Mouse (Mus musculus): ENCODE measurements around the gene Rnf215. TPM values are rescaled to one million over a fixed set of nuclear protein-coding genes. Genes with fewer than 3 reads are reported as not detected.
"Not testable (repeated sequence)": the region's sequence is repeated elsewhere in the genome, so short reads cannot be mapped to it uniquely, and the experiment has no call there.

The Rnf215 gene
- total RNA-seq, 1 experiment = 19.5 TPM

DNA sequence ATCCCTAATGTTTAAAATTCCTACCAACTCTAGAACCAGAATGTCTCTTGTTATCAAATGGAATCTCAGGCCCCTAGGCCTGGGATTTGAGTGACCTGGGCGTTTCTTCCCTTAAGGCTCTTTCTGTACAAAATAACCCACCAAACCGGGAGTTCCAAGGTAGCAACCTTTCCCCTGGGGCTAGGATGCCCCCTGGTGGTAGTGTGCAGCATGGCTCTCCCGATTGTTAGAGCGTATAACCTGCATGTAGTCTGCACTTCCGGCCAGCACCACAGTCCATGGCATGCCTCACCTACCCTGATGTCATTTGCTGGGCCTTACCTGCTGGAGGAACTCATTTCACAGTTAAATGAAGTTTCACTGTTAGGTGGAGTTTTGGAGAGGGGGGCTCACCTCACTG is 11.1 kb upstream of the Rnf215 start:
- no peaks in the 10 kb centered on the region for H3K36me3 ChIP-seq (ENCODE audit: control insufficient read depth, insufficient read depth, low read length, poor library complexity, severe bottlenecking)
- H3K27ac ChIP-seq (ENCODE audit: insufficient read depth, low read depth, low read length, poor library complexity, severe bottlenecking) = no peak overlapping the region
- peak; percentile 69 for DNase-seq (ENCODE audit: low read depth, low spot score)
- H3K9ac ChIP-seq (ENCODE audit: insufficient read depth, low read depth, low read length, poor library complexity, severe bottlenecking) = no peak overlapping the region
- in situ Hi-C loops (cut with MboI; ENCODE audit: low sequenced_read_pairs in 2 of 2, unreplicated experiment in 2 of 2) = no loop called here
- H3K4me1 ChIP-seq (ENCODE audit: control insufficient read depth in 2 of 2, insufficient read depth in 2 of 2, low read length in 2 of 2, poor library complexity in 1 of 2) = peaks cover 2 to 11% of the 10 kb centered on the region in 2 experiments; a peak in 2 of 4 replicates
- TF ChIP-seq CHD2 (IDR thresholded peaks at IDR 0.05; ENCODE audit: low read depth, low read length) (no peak), ZC3H11A (IDR thresholded peaks at IDR 0.05; ENCODE audit: borderline replicate concordance, low read depth, low read length) (peak; percentile 55; the same call in 1 of the 2 replicates), ZNF384 (IDR thresholded peaks at IDR 0.05; ENCODE audit: low read depth, low read length) (no peak)
- no peaks in the 10 kb centered on the region for H3K9me3 ChIP-seq (ENCODE audit: control insufficient read depth, insufficient read depth, low read depth, low read length)
- H3K4me3 ChIP-seq (ENCODE audit: insufficient read depth in 1 of 2, low read depth in 1 of 2, low read length in 2 of 2, poor library complexity in 1 of 2, severe bottlenecking in 1 of 2) = peak overlapping the region; percentile 3 to 86; a peak in 1 of 4 replicates

DNA sequence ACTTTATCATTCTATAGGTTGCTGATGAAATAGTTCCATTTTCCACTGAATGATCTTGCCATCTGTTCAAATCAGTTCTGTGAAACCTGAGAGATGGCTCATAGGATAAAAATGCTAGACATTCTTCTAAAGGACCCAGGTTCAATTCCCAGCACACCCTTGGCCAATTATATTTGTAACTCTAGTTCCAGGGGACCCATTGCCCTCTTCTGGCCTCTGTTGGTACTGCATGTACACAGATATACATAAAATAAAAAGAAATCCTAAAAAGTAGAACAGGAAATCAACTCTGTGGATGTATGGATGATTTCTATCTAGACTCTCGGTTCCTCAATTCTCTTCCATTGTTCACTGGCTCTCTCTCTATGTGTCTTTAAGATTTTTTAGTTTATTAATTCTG is 7.9 kb upstream of the Rnf215 start:
- Histone ChIP-seq H3K4me3 (ENCODE audit: insufficient read depth in 1 of 2, low read depth in 1 of 2, low read length in 2 of 2, poor library complexity in 1 of 2, severe bottlenecking in 1 of 2) (no peak overlapping the region), H3K36me3 (ENCODE audit: control insufficient read depth, insufficient read depth, low read length, poor library complexity, severe bottlenecking) (no peaks in the 10 kb centered on the region), H3K27ac (ENCODE audit: insufficient read depth, low read depth, low read length, poor library complexity, severe bottlenecking) (no peak overlapping the region), H3K9ac (ENCODE audit: insufficient read depth, low read depth, low read length, poor library complexity, severe bottlenecking) (no peak overlapping the region), H3K9me3 (ENCODE audit: control insufficient read depth, insufficient read depth, low read depth, low read length) (no peaks in the 10 kb centered on the region), H3K4me1 (ENCODE audit: control insufficient read depth in 2 of 2, insufficient read depth in 2 of 2, low read length in 2 of 2, poor library complexity in 1 of 2) (peaks cover 2 to 8% of the 10 kb centered on the region in 2 experiments; a peak in 2 of 4 replicates)
- no peak for DNase-seq (ENCODE audit: low read depth, low spot score)
- TF ChIP-seq CHD2 (IDR thresholded peaks at IDR 0.05; ENCODE audit: low read depth, low read length) (no peak), ZC3H11A (IDR thresholded peaks at IDR 0.05; ENCODE audit: borderline replicate concordance, low read depth, low read length) (no peak), ZNF384 (IDR thresholded peaks at IDR 0.05; ENCODE audit: low read depth, low read length) (no peak), MAFK (IDR thresholded peaks at IDR 0.05; ENCODE audit: insufficient read depth, low read depth, low read length) (no peak), HCFC1 (IDR thresholded peaks at IDR 0.05; ENCODE audit: borderline replicate concordance, insufficient read depth, low read length) (no peak)
- in situ Hi-C loops (cut with MboI; ENCODE audit: low sequenced_read_pairs in 2 of 2, unreplicated experiment in 2 of 2) = no loop called here

DNA sequence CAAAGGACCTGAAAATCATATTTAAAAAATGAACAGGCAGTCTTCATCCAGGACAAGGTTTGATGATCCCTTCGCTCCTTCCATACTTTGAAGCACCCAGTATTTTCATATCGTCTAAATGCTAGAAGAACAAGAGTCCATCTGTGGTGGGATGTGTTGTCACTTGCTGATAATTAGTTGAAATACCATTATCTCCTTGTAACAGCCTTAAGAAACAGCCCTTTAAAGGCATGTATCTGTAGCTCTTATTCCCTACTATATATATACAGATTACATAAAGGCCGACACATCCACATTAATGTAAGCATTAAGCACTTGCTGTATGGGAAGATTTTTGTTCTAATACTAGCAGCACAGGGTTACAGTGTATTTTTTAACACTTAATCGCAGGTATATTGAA is 6.5 kb upstream of the Rnf215 start:
- in situ Hi-C loops (cut with MboI; ENCODE audit: low sequenced_read_pairs in 2 of 2, unreplicated experiment in 2 of 2); DNase-seq (ENCODE audit: low read depth, low spot score): not testable (repeated sequence)

DNA sequence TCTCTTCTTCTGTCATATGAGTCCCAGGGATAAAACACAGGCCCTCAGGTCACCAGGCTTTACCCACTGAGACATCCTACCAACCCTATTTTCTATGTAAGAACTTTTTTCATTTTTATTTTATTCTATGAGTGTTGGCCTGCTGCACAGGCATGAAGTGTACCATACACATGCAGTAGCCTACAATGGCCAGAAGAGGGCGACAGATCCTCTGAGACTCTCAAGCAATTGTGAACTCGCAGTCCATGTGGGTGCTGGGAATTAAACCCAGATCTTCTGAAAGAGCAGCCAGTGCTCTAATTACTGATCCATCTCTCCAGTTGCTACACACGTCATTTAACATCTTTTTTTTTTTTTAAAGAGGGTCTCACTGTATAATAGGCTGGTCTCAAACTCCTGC is 1.6 kb upstream of the Rnf215 start:
- DNase-seq (ENCODE audit: low read depth, low spot score) = peak; percentile 58
- no peak overlapping the region for H3K4me3 ChIP-seq (ENCODE audit: insufficient read depth in 1 of 2, low read depth in 1 of 2, low read length in 2 of 2, poor library complexity in 1 of 2, severe bottlenecking in 1 of 2)
- in situ Hi-C loops (cut with MboI; ENCODE audit: low sequenced_read_pairs in 2 of 2, unreplicated experiment in 2 of 2) = no loop called here
- no peak overlapping the region for H3K9ac ChIP-seq (ENCODE audit: insufficient read depth, low read depth, low read length, poor library complexity, severe bottlenecking)
- H3K9me3 ChIP-seq (ENCODE audit: control insufficient read depth, insufficient read depth, low read depth, low read length) = no peaks in the 10 kb centered on the region
- H3K36me3 ChIP-seq (ENCODE audit: control insufficient read depth, insufficient read depth, low read length, poor library complexity, severe bottlenecking) = no peaks in the 10 kb centered on the region
- no peak for TF ChIP-seq ZNF384 (IDR thresholded peaks at IDR 0.05; ENCODE audit: low read depth, low read length)
- TF ChIP-seq ZC3H11A (IDR thresholded peaks at IDR 0.05; ENCODE audit: borderline replicate concordance, low read depth, low read length) = peak; percentile 33; the same call in 1 of the 2 replicates
- peaks cover 0 to 7% of the 10 kb centered on the region in 2 experiments; a peak in 2 of 4 replicates for H3K4me1 ChIP-seq (ENCODE audit: control insufficient read depth in 2 of 2, insufficient read depth in 2 of 2, low read length in 2 of 2, poor library complexity in 1 of 2)
- no peak overlapping the region for H3K27ac ChIP-seq (ENCODE audit: insufficient read depth, low read depth, low read length, poor library complexity, severe bottlenecking)

More for the DNA sequence above, 6.5 kb upstream of the Rnf215 start:
- not testable (repeated sequence) for H3K4me1 ChIP-seq (ENCODE audit: control insufficient read depth in 2 of 2, insufficient read depth in 2 of 2, low read length in 2 of 2, poor library complexity in 1 of 2); H3K36me3 ChIP-seq (ENCODE audit: control insufficient read depth, insufficient read depth, low read length, poor library complexity, severe bottlenecking); H3K4me3 ChIP-seq (ENCODE audit: insufficient read depth in 1 of 2, low read depth in 1 of 2, low read length in 2 of 2, poor library complexity in 1 of 2, severe bottlenecking in 1 of 2); H3K9me3 ChIP-seq (ENCODE audit: control insufficient read depth, insufficient read depth, low read depth, low read length); H3K27ac ChIP-seq (ENCODE audit: insufficient read depth, low read depth, low read length, poor library complexity, severe bottlenecking); H3K9ac ChIP-seq (ENCODE audit: insufficient read depth, low read depth, low read length, poor library complexity, severe bottlenecking)

DNA sequence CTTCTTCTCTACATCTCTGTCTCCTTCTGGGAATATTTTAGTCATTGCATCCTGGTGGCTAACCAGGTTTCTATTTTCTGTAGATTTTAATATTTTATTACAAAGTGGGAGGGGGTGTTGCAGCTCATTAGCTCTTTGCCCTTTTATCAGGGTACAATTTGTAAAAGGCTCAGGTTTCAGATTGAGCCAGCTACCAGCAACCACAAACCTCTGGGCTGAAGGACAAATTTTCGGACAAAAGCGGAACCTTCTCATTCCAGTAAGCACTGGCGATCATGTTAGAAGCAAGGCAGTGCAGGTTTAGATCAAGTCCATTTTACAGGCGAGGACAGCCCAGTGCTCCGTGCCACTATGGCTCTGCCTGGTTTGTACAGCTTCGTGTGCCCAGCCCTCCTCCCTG is 602 bp upstream of the Rnf215 start:
- H3K4me3 ChIP-seq (ENCODE audit: insufficient read depth in 1 of 2, low read depth in 1 of 2, low read length in 2 of 2, poor library complexity in 1 of 2, severe bottlenecking in 1 of 2) = no peak overlapping the region
- no peak overlapping the region for H3K27ac ChIP-seq (ENCODE audit: insufficient read depth, low read depth, low read length, poor library complexity, severe bottlenecking)
- in situ Hi-C loops (cut with MboI; ENCODE audit: low sequenced_read_pairs in 2 of 2, unreplicated experiment in 2 of 2) = no loop called here
- H3K36me3 ChIP-seq (ENCODE audit: control insufficient read depth, insufficient read depth, low read length, poor library complexity, severe bottlenecking) = no peaks in the 10 kb centered on the region
- H3K4me1 ChIP-seq (ENCODE audit: control insufficient read depth in 2 of 2, insufficient read depth in 2 of 2, low read length in 2 of 2, poor library complexity in 1 of 2) = peaks cover 0 to 7% of the 10 kb centered on the region in 2 experiments; a peak in 2 of 4 replicates
- no peak for DNase-seq (ENCODE audit: low read depth, low spot score)
- no peaks in the 10 kb centered on the region for H3K9me3 ChIP-seq (ENCODE audit: control insufficient read depth, insufficient read depth, low read depth, low read length)
- H3K9ac ChIP-seq (ENCODE audit: insufficient read depth, low read depth, low read length, poor library complexity, severe bottlenecking) = no peak overlapping the region
- TF ChIP-seq MAFK (IDR thresholded peaks at IDR 0.05; ENCODE audit: insufficient read depth, low read depth, low read length) (no peak), HCFC1 (IDR thresholded peaks at IDR 0.05; ENCODE audit: borderline replicate concordance, insufficient read depth, low read length) (no peak)

Measured in ES-E14 (cell line).